Mouse (Mus musculus) spleen, adult 2 months (tissue): Measurements from ENCODE around the gene Hpgd.

Experiments used
- CTCF ChIP-seq: fragments of 200-500 bp; IDR thresholded peaks from 2 replicates; pipeline ENCODE4 v1.5.1; 2011; ENCODE audit warnings: mild to moderate bottlenecking, inconsistent platforms; ENCODE audit not compliant: insufficient read depth, insufficient read length, insufficient replicate concordance; ENCODE audit errors: extremely low read depth
- POLR2A ChIP-seq: fragments of 200-500 bp; IDR thresholded peaks from 2 replicates; pipeline ENCODE4 v1.6.1; 2011; ENCODE audit warnings: low read depth, low read length, inconsistent platforms

DNA sequence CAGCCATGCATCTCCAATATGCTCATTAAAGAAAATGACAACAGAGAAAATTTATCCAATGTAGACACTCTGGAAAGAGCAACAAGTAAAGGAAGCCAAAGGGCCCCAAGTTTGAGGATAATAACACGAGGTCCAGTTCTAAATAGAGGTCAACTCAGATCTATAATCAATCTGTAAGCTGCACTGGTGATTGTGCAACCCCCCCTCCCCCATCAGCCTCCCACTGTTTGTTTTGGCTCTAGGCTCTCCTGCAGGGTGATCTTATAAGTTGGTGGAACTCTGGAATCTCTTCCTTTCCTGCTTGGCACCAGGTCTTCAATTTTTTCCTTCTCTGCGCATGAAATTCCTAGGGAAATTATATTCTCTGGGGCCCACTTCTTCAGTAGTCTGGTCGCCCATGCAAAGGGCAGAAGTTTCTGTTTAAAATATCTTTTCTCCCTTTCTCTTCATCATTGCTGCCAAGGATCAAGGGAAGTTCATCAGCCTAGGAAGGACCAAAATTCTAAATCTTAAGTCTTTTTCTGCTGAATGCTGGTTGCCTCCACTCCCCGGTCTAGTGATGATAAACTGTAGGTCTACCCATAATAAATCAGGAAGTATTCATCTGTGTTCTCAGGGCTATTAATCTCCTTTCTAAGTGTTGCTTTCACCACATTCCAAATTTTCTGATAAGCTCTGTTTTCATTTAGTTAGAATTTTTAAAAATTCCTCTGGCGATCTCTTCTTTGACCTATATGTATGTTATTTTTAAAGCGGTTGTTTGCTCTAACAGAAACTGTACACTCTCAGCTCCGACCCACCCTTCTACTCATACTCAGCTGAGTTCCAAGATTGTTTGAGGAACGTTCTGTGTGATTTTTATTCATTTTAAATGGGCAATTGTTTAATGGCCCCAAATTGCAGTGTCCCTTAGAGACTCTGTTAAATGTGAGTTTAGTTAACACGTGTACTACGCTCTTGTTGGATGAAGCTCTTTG lies 24.4 kb upstream of the Hpgd start:
- TF ChIP-seq CTCF (no peak), POLR2A (no peak)
